Mouse (Mus musculus) left cerebral cortex, postnatal 10 days (tissue): ENCODE results near the gene Kcnk15. TPM values are rescaled to one million over a fixed set of nuclear protein-coding genes. Genes with fewer than 3 reads are reported as not detected.

Experiments
- DNase-seq, 2 experiments: peaks; one replicate each; pipeline ENCODE4 v3.0.0; 2021 to 2022; ENCODE audit warnings: low spot score in 2 of 2, mixed read lengths in 1 of 2; ENCODE audit errors: extremely low spot score in 1 of 2
- intact Hi-C: fragments of 180-260 bp; cut with DNase I; formaldehyde crosslinking; loops from one replicate; pipeline ENCODE4 v1.15.1; 2025
- total RNA-seq, 2 experiments: library from RNA; stranded (reverse); gene quantifications; 2 replicates each; pipeline ENCODE4 v1.2.3; 2021

The Kcnk15 gene
- total RNA-seq, 2 experiments from 2014 or later = not detected

- no peak for DNase-seq
- intact Hi-C loops = no loop called here
These were observed 53.7 kb downstream of the Kcnk15 start for GRCm38 (mm10) chr2:163907131-163907530.

Other genes starting within 250 kb of the Kcnk15 start
- gene Serinc3, start 208.5 kb upstream of the Kcnk15 start, total RNA-seq = 100 to 1,000 TPM; 213 to 225 TPM
- gene Pkig, start 195.3 kb upstream of the Kcnk15 start, total RNA-seq = 10 to 100 TPM; 95.0 to 98.5 TPM
- 1 to 10 TPM; 3.7 to 3.8 TPM for gene Ada, start 103.4 kb upstream of the Kcnk15 start, total RNA-seq
- under 1 TPM in 1 of 2 experiments, not detected in 1; 0.32 TPM for gene Ccn5, start 32.8 kb upstream of the Kcnk15 start, total RNA-seq
- gene Rims4, start 65.0 kb downstream of the Kcnk15 start, total RNA-seq = 100 to 1,000 TPM; 105 to 112 TPM
- 100 to 1,000 TPM; 570 to 572 TPM for gene Ywhab, start 141.3 kb downstream of the Kcnk15 start, total RNA-seq
- 1 to 10 TPM; 1.5 to 2.3 TPM for gene Pabpc1l, start 171.8 kb downstream of the Kcnk15 start, total RNA-seq
- gene Stk4, start 216.7 kb downstream of the Kcnk15 start, total RNA-seq = 10 to 100 TPM; 32.9 to 34.8 TPM
- gene Tomm34, start 217.5 kb downstream of the Kcnk15 start, total RNA-seq = 10 to 100 TPM; 34.9 to 35.5 TPM